Mouse (Mus musculus) T-helper 2 cell (primary cell): ENCODE data around the gene Olfr791.

ENCODE experiments used
- in situ Hi-C: fragments of 300-600 bp; cut with MboI, MseI; formaldehyde crosslinking; loops from one replicate; pipeline ENCODE4 v1.15.1; 2025; ENCODE audit warnings: high pct_unique_total_duplicates

The Olfr791 gene

DNA sequence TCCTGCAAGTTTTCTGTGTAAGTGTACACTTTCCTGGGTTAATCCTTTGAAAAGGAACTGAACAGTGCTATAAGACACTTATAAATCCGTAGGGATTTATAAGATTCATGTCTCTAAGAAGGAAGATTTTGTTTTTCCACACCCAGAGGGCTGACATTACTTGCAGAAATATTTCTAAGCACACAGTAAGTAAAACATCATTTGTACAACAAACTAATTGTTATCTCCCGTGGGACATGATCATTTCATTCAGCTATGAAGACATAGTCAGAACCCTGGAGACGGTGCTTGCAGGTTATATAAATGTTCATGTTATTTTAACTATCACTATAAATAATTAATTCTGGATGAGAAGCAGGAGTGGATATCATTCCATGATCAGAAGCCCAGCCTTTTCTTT lies at the start of gene Olfr791:
Olfr791 (plus strand) TSS at position 301 of the 400 bp plus-strand sequence.
- in situ Hi-C loops = no loop called here

DNA sequence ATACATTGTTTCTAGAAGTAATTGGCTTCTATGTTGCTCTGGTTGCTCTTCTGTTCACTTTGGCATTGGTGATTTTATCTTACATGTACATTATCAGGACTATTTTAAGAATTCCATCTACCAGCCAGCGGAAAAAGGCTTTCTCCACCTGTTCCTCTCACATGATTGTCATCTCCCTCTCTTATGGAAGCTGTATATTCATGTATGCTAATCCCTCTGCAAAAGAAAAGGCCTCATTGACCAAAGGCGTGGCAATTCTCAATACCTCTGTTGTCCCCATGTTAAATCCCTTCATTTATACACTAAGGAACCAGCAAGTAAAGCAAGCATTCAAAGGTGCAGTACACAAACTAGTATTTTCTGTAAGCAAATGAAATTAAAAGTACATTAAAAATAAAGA lies 48.3 kb upstream of the Olfr791 start:
- in situ Hi-C loops = no loop called here

DNA sequence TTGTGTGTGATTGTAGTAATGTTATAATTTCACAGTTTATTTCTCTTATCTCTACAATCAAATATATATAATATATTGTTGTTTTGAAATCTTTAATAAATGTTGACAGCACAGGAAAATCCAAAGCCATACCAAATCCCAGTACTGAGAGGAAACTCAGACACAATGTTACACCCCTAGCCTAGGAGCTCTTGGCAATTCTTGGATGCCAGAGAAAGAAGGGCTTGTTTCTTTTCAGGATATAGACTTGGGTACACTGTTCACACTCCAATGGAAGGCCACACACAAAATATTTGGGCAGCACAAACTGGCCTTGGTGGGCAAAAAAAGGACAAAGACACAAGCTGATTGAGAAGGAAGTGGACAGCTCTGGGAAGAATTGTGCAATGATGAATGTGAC lies 47.9 kb upstream of the Olfr791 start:
- in situ Hi-C loops = no loop called here

DNA sequence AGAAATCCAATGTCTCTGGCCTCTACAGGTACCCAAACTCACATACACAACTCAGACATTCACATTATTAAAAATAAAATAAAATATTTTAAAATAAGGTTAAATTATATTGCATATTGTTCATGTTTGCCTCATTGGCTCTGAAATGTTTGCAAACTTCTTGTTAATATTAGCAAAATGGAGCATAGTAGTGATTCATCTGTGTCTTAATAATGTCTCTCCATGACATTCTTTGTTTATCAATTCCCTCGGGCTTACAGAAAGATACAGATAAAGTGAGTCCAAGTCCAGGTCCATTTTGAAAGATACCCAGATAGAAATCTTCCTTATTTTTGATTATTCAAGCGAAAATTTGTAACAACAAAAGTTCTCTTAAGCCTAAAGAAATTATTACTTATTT lies 37.1 kb upstream of the Olfr791 start, which contains the start of gene Olfr789:
Olfr789 (plus strand) TSS at position 301 of the 400 bp plus-strand sequence.
- in situ Hi-C loops = no loop called here

DNA sequence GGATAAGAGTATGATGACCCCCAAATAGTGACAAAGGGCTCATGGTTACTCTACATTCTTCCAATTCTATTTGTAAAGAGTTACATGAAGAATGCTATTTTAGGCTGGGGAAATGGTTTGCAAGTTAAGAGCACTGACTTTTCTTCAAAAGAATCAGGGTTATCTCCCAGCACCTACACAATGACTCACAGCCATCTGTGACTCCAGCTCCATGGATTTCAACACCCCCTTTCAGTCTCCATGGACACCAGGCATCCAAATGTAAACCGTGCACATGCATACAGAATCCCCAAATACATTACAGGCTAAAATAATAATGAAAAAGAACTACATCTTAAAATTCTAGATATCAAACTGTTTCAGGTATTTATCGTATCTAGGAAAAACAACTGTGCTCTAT lies 31.5 kb upstream of the Olfr791 start:
- in situ Hi-C loops = no loop called here

DNA sequence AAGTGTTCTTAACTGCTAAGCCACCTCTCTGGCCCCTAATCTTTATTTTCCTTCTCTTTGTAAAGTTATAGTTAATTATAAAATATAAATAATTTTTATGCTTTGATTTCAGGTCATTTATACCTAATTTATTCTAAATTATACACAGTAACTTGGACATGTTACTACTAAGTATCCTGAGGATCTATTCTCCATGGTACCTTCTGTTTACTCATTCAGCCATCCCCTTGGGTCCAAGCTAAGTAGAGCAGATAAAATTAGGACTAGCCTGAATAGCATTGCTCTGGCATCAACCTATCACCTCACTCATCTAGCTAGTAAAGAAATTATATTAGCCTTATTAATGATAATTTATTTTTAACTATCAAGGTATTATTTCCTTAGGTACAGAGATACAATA lies 23.4 kb upstream of the Olfr791 start, which contains the start of gene Olfr790:
Olfr790 (plus strand) TSS at position 301 of the 400 bp plus-strand sequence.
- in situ Hi-C loops = no loop called here

DNA sequence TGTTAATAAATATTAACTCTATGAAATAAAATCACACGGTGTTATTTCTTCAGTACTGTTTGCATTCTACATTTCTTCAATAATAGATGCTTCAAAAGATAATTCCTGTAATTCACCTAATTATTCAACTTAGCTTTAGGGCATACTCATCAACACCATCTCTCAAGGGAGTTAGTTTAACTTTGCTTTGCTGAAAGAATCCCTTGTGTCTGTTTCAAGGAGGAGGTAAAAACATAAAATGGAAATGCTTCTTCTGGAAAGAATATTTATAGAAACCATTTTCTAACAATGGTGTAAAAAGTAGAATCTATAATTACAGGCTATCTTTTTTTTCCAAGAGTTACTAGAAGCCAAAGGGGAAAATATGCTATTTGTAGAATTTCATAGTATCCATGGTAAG lies 17.3 kb downstream of the Olfr791 start, which contains the start of gene Olfr792:
Olfr792 (plus strand) TSS at position 301 of the 400 bp plus-strand sequence.
- in situ Hi-C loops = no loop called here

DNA sequence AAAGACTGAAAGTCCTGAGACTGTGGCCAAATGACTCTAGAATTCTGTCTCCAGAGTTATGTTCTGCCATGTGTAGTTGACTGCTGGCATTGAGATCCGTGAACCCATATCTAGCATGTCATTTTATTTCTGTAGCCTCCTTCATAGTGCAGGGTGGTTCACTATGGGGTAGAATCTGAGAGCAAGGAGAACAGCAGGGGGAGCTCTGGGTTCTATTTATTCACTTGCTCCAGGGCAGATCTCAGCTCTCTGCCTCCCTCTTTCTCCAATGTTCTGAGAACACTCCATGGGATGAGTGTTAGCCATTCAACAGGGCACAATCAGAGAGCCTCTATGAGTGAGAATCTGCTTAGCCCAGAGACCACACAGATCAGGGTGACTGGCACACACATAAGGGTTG lies 27.8 kb downstream of the Olfr791 start:
- in situ Hi-C loops = no loop called here

DNA sequence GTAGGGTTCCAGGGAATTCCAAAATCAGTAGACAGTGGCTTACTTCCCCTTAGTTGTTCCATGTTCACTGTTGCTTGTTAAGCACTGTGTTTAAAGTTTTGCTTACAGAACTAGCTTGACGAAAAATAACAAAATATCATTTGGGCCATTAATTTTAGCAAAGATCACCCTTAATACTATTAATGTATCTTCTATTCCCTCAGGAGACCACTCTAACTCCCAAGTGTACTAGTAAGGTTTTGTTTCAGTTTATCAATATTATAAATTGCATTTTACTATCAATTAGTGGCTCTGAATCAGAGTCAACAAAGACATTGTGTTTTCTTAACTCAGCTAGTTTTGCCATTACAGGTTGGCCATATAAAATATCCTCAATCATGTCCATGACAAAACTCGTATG lies 45.8 kb downstream of the Olfr791 start, which contains the start of gene Olfr794:
Olfr794 (plus strand) TSS at position 301 of the 400 bp plus-strand sequence.
- in situ Hi-C loops = no loop called here

DNA sequence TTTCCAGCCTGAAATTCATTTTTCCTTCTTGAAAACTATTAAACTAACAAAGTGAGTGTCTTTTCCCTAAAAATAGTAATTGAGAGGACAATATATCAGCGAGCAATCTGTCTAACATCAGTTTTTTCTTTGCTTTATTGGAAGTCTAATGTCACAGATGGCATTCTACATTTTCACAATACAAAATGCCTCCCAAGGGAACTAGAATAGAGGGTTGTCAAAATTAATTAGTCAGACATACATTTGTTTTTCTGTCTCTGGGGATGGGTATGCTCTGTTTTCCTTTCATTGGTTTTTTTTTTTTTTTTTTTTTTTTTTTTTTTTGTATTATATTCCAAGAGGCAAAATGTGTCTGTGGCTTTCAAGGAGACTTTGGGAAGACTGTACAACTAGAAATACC lies 55.5 kb downstream of the Olfr791 start:
- in situ Hi-C loops = no loop called here
